Mouse (Mus musculus) heart, adult 2 months (tissue): ENCODE results near the gene Drd3. TPM values are rescaled to one million over a fixed set of nuclear protein-coding genes. Genes with fewer than 3 reads are reported as not detected.
A peak's percentile ranks its signal among the peaks of the same experiment; 100 is the strongest.

Experiments used
- DNase-seq, 2 experiments: peaks; one replicate each; pipeline ENCODE4 v3.0.0; 2021
- H3K27ac ChIP-seq: fragments of 200-600 bp; 2 replicates; pipeline ENCODE4 v1.8.1; 2022
- H3K27me3 ChIP-seq: fragments of 200-500 bp; 2 replicates; pipeline ENCODE4 v1.6.1; 2012; ENCODE audit warnings: mild to moderate bottlenecking, low read length, inconsistent platforms, mixed read lengths; ENCODE audit not compliant: control insufficient read depth, insufficient read depth
- H3K36me3 ChIP-seq: fragments of 200-500 bp; 2 replicates; pipeline ENCODE4 v1.6.1; 2012; ENCODE audit warnings: low read length, inconsistent platforms; ENCODE audit not compliant: control insufficient read depth, insufficient read depth
- H3K4me1 ChIP-seq: fragments of 200-500 bp; 2 replicates; pipeline ENCODE4 v1.6.1; 2011; ENCODE audit warnings: low read length; ENCODE audit not compliant: control insufficient read depth, insufficient read depth
- H3K4me3 ChIP-seq: fragments of 200-600 bp; 2 replicates; pipeline ENCODE4 v1.8.1; 2022
- H3K79me2 ChIP-seq: fragments of 200-500 bp; replicated peaks from 2 replicates; pipeline ENCODE4 v1.6.1; 2012; ENCODE audit warnings: mild to moderate bottlenecking, inconsistent platforms, low read length, moderate library complexity, mixed read lengths; ENCODE audit not compliant: control insufficient read depth, insufficient read depth
- H3K9ac ChIP-seq: fragments of 200-500 bp; 2 replicates; pipeline ENCODE4 v1.6.1; 2012; ENCODE audit warnings: low read depth, mild to moderate bottlenecking, control low read depth, inconsistent platforms, low read length, mixed read lengths
- CTCF ChIP-seq: fragments of 200-600 bp; IDR thresholded peaks from 2 replicates; pipeline ENCODE4 v1.8.1; 2022; ENCODE audit warnings: antibody characterized with exemption, mild to moderate bottlenecking, moderate library complexity
- EP300 ChIP-seq: fragments of 200-500 bp; IDR thresholded peaks from 2 replicates; pipeline ENCODE4 v1.6.1; 2011; ENCODE audit warnings: low read depth, low read length, control low read depth; ENCODE audit not compliant: insufficient read depth
- POLR2A ChIP-seq: fragments of 200-500 bp; IDR thresholded peaks from 2 replicates; pipeline ENCODE4 v1.6.1; 2011; ENCODE audit warnings: mild to moderate bottlenecking, low read depth, low read length, control low read depth; ENCODE audit not compliant: insufficient read depth
- WGBS: fragments of 180-500 bp; shearing (Covaris S2); methylation state at CpG from one replicate; pipeline ENCODE4 v1.1.7; 2018; 5-methylcytosine and 5-hydroxymethylcytosine counted together
- intact Hi-C: fragments of 180-260 bp; cut with DNase I; formaldehyde crosslinking; loops from one replicate; pipeline ENCODE4 v1.15.1; 2025
- polyA plus RNA-seq: library from polyadenylated mRNA; depleted of rRNA; stranded (reverse); fragments of >200 nt; gene quantifications from 2 replicates; pipeline ENCODE4 v1.2.3, GENCODE M21; 2012
- total RNA-seq, 2 experiments: library from RNA; stranded (reverse); gene quantifications; 2 replicates each; pipeline ENCODE4 v1.2.3; 2021

The Drd3 gene
- total and polyA plus RNA-seq, 3 experiments, result not detected

- TF ChIP-seq CTCF (no peak), POLR2A (no peak), EP300 (no peak)
- intact Hi-C loops, result no loop called here
- WGBS, result 76% methylated on average over 7 of the region's 7 CpGs
- H3K27ac ChIP-seq, result no peak overlapping the region
- DNase-seq, result no peak
- H3K79me2 ChIP-seq, result no peaks in the 10 kb centered on the region
- peaks cover 2% of the 10 kb centered on the region for H3K4me1 ChIP-seq
- no peaks in the 10 kb centered on the region for H3K36me3 ChIP-seq
- no peaks in the 10 kb centered on the region for H3K27me3 ChIP-seq
- H3K9ac ChIP-seq, result no peak overlapping the region
- no peak overlapping the region for H3K4me3 ChIP-seq
Observed at GRCm38 (mm10) chr16:43711361-43711760, 42.5 kb upstream of the Drd3 start.

- 73% methylated on average over 3 of the region's 3 CpGs for WGBS
- no peaks in the 10 kb centered on the region for H3K27me3 ChIP-seq
- no peaks in the 10 kb centered on the region for H3K36me3 ChIP-seq
- H3K4me3 ChIP-seq, result no peak overlapping the region
- no peak overlapping the region for H3K27ac ChIP-seq
- no peak for DNase-seq
- no peaks in the 10 kb centered on the region for H3K79me2 ChIP-seq
- no peak overlapping the region for H3K9ac ChIP-seq
- no peaks in the 10 kb centered on the region for H3K4me1 ChIP-seq
- TF ChIP-seq EP300 (no peak), CTCF (peak; percentile 56), POLR2A (no peak)
- intact Hi-C loops, result no loop called here
Observed at GRCm38 (mm10) chr16:43724444-43724843, 29.4 kb upstream of the Drd3 start.

- Histone ChIP-seq H3K27ac (no peak overlapping the region), H3K4me3 (no peak overlapping the region), H3K36me3 (no peaks in the 10 kb centered on the region), H3K27me3 (no peaks in the 10 kb centered on the region), H3K9ac (no peak overlapping the region), H3K4me1 (no peaks in the 10 kb centered on the region), H3K79me2 (no peaks in the 10 kb centered on the region)
- intact Hi-C loops, result no loop called here
- DNase-seq, result no peak
- 74% methylated on average over 8 of the region's 8 CpGs for WGBS
- TF ChIP-seq EP300 (no peak), CTCF (no peak), POLR2A (no peak)
Observed at GRCm38 (mm10) chr16:43729506-43730221, 24.2 kb upstream of the Drd3 start.

GRCm38 (mm10) chr16:43730281-43730680, 23.5 kb upstream of the Drd3 start:
- no peak overlapping the region for H3K27ac ChIP-seq
- intact Hi-C loops, result no loop called here
- no peak overlapping the region for H3K9ac ChIP-seq
- 81% methylated on average over 4 of the region's 4 CpGs for WGBS
- no peaks in the 10 kb centered on the region for H3K79me2 ChIP-seq
- H3K4me3 ChIP-seq, result no peak overlapping the region
- no peaks in the 10 kb centered on the region for H3K36me3 ChIP-seq
- TF ChIP-seq EP300, result no peak
- no peak for TF ChIP-seq POLR2A
- no peak for TF ChIP-seq CTCF
- H3K4me1 ChIP-seq, result no peaks in the 10 kb centered on the region
- no peaks in the 10 kb centered on the region for H3K27me3 ChIP-seq
- DNase-seq, result no peak

- H3K27ac ChIP-seq, result no peak overlapping the region
- H3K4me3 ChIP-seq, result no peak overlapping the region
- no peaks in the 10 kb centered on the region for H3K4me1 ChIP-seq
- no peak for DNase-seq
- H3K27me3 ChIP-seq, result no peaks in the 10 kb centered on the region
- H3K79me2 ChIP-seq, result no peaks in the 10 kb centered on the region
- H3K36me3 ChIP-seq, result no peaks in the 10 kb centered on the region
- WGBS, result 74% methylated on average over 10 of the region's 10 CpGs
- TF ChIP-seq CTCF, result no peak
- no peak for TF ChIP-seq EP300
- no peak for TF ChIP-seq POLR2A
- intact Hi-C loops, result no loop called here
- H3K9ac ChIP-seq, result no peak overlapping the region
Observed at GRCm38 (mm10) chr16:43732496-43732895, 21.3 kb upstream of the Drd3 start.

- intact Hi-C loops, result no loop called here
- H3K4me1 ChIP-seq, result no peaks in the 10 kb centered on the region
- H3K79me2 ChIP-seq, result no peaks in the 10 kb centered on the region
- no peak overlapping the region for H3K9ac ChIP-seq
- no peak for TF ChIP-seq CTCF
- no peak for TF ChIP-seq EP300
- no peak for TF ChIP-seq POLR2A
- 89% methylated on average over 5 of the region's 5 CpGs for WGBS
- H3K27ac ChIP-seq, result no peak overlapping the region
- no peaks in the 10 kb centered on the region for H3K36me3 ChIP-seq
- no peak for DNase-seq
- no peaks in the 10 kb centered on the region for H3K27me3 ChIP-seq
- H3K4me3 ChIP-seq, result no peak overlapping the region
Observed at GRCm38 (mm10) chr16:43732900-43733299, 20.9 kb upstream of the Drd3 start.
